Mouse (Mus musculus) cortical plate, adult 2 months (tissue): ENCODE results near the gene Olfr736. TPM values are rescaled to one million over a fixed set of nuclear protein-coding genes. Genes with fewer than 3 reads are reported as not detected.

Source experiments
- H3K27ac ChIP-seq: fragments of 200-500 bp; 2 replicates; pipeline ENCODE4 v1.5.1; 2012; ENCODE audit warnings: low read length, control low read depth, inconsistent platforms; ENCODE audit not compliant: insufficient read depth
- H3K4me1 ChIP-seq: fragments of 200-500 bp; 2 replicates; pipeline ENCODE4 v1.6.1; 2011; ENCODE audit warnings: low read length; ENCODE audit not compliant: control insufficient read depth, insufficient read depth
- H3K4me3 ChIP-seq: fragments of 200-500 bp; 2 replicates; pipeline ENCODE4 v1.5.1; 2011; ENCODE audit warnings: mild to moderate bottlenecking, low read length, control low read depth; ENCODE audit not compliant: insufficient read depth
- CTCF ChIP-seq: fragments of 200-500 bp; IDR thresholded peaks from 2 replicates; pipeline ENCODE4 v1.5.1; 2011; ENCODE audit warnings: mild to moderate bottlenecking, control low read depth, low read length; ENCODE audit not compliant: insufficient read depth; ENCODE audit errors: extremely low read depth
- POLR2A ChIP-seq: fragments of 200-500 bp; IDR thresholded peaks from 2 replicates; pipeline ENCODE4 v1.6.1; 2011; ENCODE audit warnings: mild to moderate bottlenecking, low read length, control low read depth; ENCODE audit not compliant: insufficient read depth; ENCODE audit errors: extremely low read depth
- polyA plus RNA-seq: library from polyadenylated mRNA; depleted of rRNA; stranded (reverse); fragments of >200 nt; gene quantifications from 2 replicates; pipeline ENCODE4 v1.2.3, GENCODE M21; 2012; rRNA removed

The Olfr736 gene
- polyA plus RNA-seq = not detected in 2 replicates

GRCm38 (mm10) chr14:50380863-50381262 lies at the start of gene Olfr736:
Olfr736 (plus strand) TSS chr14:50381163.
- Histone ChIP-seq H3K27ac (no peak within 1 kb of the TSS), H3K4me3 (no peak within 1 kb of the TSS), H3K4me1 (no peaks in the 10 kb centered on the region)
- no peak for TF ChIP-seq CTCF
- no peak for TF ChIP-seq POLR2A

GRCm38 (mm10) chr14:50348796-50349195 lies 32.2 kb upstream of the Olfr736 start, which contains the start of gene Olfr735:
Olfr735 (minus strand) TSS chr14:50348872.
- Histone ChIP-seq H3K4me1 (no peaks in the 10 kb centered on the region), H3K27ac (no peak within 1 kb of the TSS), H3K4me3 (no peak within 1 kb of the TSS)
- TF ChIP-seq POLR2A = no peak

GRCm38 (mm10) chr14:50352438-50352837 lies 28.5 kb upstream of the Olfr736 start:
- H3K27ac ChIP-seq = no peak overlapping the region
- no peaks in the 10 kb centered on the region for H3K4me1 ChIP-seq
- no peak for TF ChIP-seq CTCF
- TF ChIP-seq POLR2A = no peak
- no peak overlapping the region for H3K4me3 ChIP-seq

GRCm38 (mm10) chr14:50356725-50357124 lies 24.2 kb upstream of the Olfr736 start:
- Histone ChIP-seq H3K4me3 (no peak overlapping the region), H3K27ac (no peak overlapping the region), H3K4me1 (no peaks in the 10 kb centered on the region)
- TF ChIP-seq POLR2A (no peak), CTCF (no peak)

GRCm38 (mm10) chr14:50357593-50357992 lies 23.4 kb upstream of the Olfr736 start, which contains the start of gene Tlr11:
Tlr11 (plus strand) TSS chr14:50357914.
- no peak within 1 kb of the TSS for H3K4me3 ChIP-seq

GRCm38 (mm10) chr14:50360480-50360879 lies 20.5 kb upstream of the Olfr736 start:
- TF ChIP-seq CTCF (no peak), POLR2A (no peak)
- Histone ChIP-seq H3K27ac (no peak overlapping the region), H3K4me3 (no peak overlapping the region), H3K4me1 (no peaks in the 10 kb centered on the region)

More at GRCm38 (mm10) chr14:50357593-50357992, 23.4 kb upstream of the Olfr736 start, which contains the start of gene Tlr11:
- H3K4me1 ChIP-seq = no peaks in the 10 kb centered on the region
- no peak within 1 kb of the TSS for H3K27ac ChIP-seq
- TF ChIP-seq CTCF = no peak
- no peak for TF ChIP-seq POLR2A

GRCm38 (mm10) chr14:50363561-50363960 lies 17.4 kb upstream of the Olfr736 start:
- Histone ChIP-seq H3K4me1 (no peaks in the 10 kb centered on the region), H3K4me3 (no peak overlapping the region), H3K27ac (no peak overlapping the region)
- TF ChIP-seq CTCF (no peak), POLR2A (no peak)

GRCm38 (mm10) chr14:50407268-50407667 lies 26.3 kb downstream of the Olfr736 start, which contains the start of gene Olfr738:
Olfr738 (plus strand) TSS chr14:50407568.
- H3K27ac ChIP-seq = no peak within 1 kb of the TSS
- TF ChIP-seq POLR2A (no peak), CTCF (no peak)
- no peak within 1 kb of the TSS for H3K4me3 ChIP-seq
- no peaks in the 10 kb centered on the region for H3K4me1 ChIP-seq

GRCm38 (mm10) chr14:50418326-50418725 lies 37.4 kb downstream of the Olfr736 start, which contains the start of gene Olfr739:
Olfr739 (plus strand) TSS chr14:50418626.
- Histone ChIP-seq H3K4me1 (no peaks in the 10 kb centered on the region), H3K27ac (no peak within 1 kb of the TSS), H3K4me3 (no peak within 1 kb of the TSS)
- TF ChIP-seq POLR2A (no peak), CTCF (no peak)

Other genes with a start within 250 kb of the Olfr736 start
- gene Olfr728, start 238.5 kb upstream of the Olfr736 start, polyA plus RNA-seq = not detected in 2 replicates
- not detected in 2 replicates for gene Olfr729, start 228.3 kb upstream of the Olfr736 start, polyA plus RNA-seq
- not detected in 2 replicates for gene Olfr730, start 193.0 kb upstream of the Olfr736 start, polyA plus RNA-seq
- not detected in 2 replicates for gene Olfr731, start 139.3 kb upstream of the Olfr736 start, polyA plus RNA-seq
- gene Olfr732, start 97.0 kb upstream of the Olfr736 start, polyA plus RNA-seq = not detected in 2 replicates
- gene Olfr733, start 79.6 kb upstream of the Olfr736 start, polyA plus RNA-seq = not detected in 2 replicates
- not detected in 2 replicates for gene Olfr734, start 54.4 kb upstream of the Olfr736 start, polyA plus RNA-seq
- not detected in 2 replicates for gene Olfr735, start 32.3 kb upstream of the Olfr736 start, polyA plus RNA-seq
- not detected in 2 replicates for gene Tlr11, start 23.2 kb upstream of the Olfr736 start, polyA plus RNA-seq
- gene Olfr738, start 26.4 kb downstream of the Olfr736 start, polyA plus RNA-seq = not detected in 2 replicates
- gene Olfr739, start 37.5 kb downstream of the Olfr736 start, polyA plus RNA-seq = not detected in 2 replicates
- not detected in 2 replicates for gene Olfr740, start 64.4 kb downstream of the Olfr736 start, polyA plus RNA-seq
- gene Olfr741, start 91.6 kb downstream of the Olfr736 start, polyA plus RNA-seq = not detected in 2 replicates
- gene Olfr742, start 122.4 kb downstream of the Olfr736 start, polyA plus RNA-seq = not detected in 2 replicates
- not detected in 2 replicates for gene Olfr743, start 140.7 kb downstream of the Olfr736 start, polyA plus RNA-seq
- gene Olfr744, start 233.7 kb downstream of the Olfr736 start, polyA plus RNA-seq = not detected in 2 replicates